Mouse (Mus musculus) kidney, postnatal 14 days (tissue): ENCODE results near the gene Rfx6.
A peak's percentile ranks its signal among the peaks of the same experiment; 100 is the strongest.

Experiments
- DNase-seq: peaks from one replicate; pipeline ENCODE4 v3.0.0; 2022; ENCODE audit warnings: mixed read lengths

Rfx6 gene

DNA sequence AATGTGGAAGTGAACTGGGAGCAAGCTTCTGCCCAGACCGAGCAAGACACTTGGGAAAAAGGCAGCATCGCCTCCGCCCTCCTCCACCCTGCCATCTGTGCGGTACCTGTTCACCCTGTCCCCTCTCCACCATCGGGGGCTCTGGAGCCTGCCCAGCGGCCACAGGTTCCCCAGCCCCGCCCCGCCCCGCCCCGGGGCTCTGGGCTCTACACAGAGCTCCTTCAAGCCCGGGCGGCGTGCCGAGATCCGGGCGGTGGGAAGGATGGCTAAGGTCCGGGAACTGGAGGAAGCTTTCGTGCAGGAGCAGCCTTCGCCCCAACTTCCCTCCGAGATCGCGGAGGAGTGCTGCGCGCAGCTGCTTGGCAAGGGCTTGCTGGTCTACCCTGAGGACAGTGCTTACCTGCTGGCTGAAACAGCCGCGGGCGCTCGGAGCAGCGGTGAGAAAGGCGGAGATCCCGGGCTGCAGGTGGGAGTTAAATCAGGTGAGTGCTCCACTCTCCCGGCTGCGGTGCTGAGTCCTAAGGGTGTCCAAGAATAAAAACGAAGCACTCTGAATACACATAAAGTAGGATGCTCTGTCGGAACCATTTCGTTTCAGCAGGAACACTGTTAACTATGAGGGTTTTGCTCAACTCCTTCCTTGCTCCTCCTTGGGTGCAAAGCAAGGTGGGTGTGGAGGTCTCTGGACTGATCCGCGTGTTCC lies at the start of gene Rfx6:
Rfx6 (plus strand) TSS at position 209 of the 703 bp plus-strand sequence.
- peak; percentile 5 for DNase-seq

GRCm38 (mm10) chr10:51631411-51632136 lies 46.0 kb upstream of the Rfx6 start, which contains the start of gene Gprc6a:
Gene Gprc6a, minus strand, starts transcription at chr10:51631461.
- DNase-seq, result no peak

DNA sequence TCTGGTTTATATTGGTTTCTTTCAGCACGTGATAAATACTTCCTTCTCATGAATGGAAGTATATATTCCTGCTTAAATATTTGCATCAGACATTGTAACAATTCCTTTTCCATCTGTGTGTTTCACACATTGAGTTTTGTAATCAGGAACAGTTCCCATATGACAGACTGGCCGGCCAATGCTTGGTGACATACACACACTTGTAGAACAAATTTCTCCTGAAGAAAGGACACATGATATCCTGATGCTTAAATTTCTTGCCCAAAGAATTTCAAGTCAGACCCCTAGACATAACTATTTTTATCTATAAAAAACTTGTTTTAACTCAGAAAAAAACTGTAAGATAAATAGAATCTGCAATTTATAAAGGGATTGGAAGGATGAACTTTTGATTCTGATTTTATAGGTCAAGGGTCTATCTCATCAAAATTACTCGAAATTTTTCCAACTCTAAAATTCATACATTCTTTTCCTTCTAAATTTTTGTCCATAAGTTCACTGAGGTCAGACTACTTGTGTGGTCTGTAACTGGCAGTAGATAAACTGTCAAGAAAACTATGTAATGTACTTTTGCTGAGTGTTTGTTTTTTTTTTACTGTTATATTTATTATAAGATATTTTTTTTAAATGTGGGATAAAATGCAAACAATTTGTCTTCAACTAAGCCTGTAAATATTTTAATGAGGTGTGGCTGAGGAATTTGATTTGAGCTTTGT lies 27.9 kb upstream of the Rfx6 start:
- DNase-seq, result no peak

GRCm38 (mm10) chr10:51657324-51657723 lies 20.2 kb upstream of the Rfx6 start:
- DNase-seq, result no peak

GRCm38 (mm10) chr10:51669334-51669733 lies 8.2 kb upstream of the Rfx6 start:
- DNase-seq, result no peak

DNA sequence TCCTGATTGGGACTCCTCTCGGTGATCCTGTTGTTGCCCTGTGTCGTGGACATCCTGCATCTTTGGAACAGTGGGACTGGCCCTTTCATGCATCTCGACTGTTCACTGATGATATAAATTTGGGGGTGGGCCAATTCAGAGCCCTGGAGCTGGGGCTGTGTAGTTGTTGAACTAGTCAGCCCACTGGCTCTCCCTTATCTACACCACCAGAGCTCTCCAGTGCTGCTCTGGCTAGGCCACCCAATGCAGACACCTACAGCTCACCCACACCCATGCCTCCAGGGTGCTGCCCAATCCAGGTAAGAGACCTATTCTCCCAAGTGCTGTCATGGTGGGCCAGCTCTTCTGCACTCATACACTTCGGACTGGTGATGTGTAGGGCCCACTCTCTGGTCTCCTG lies 6.0 kb upstream of the Rfx6 start:
- DNase-seq, result no peak

- no peak for DNase-seq
These were observed 5.3 kb upstream of the Rfx6 start for GRCm38 (mm10) chr10:51672082-51672779.

DNA sequence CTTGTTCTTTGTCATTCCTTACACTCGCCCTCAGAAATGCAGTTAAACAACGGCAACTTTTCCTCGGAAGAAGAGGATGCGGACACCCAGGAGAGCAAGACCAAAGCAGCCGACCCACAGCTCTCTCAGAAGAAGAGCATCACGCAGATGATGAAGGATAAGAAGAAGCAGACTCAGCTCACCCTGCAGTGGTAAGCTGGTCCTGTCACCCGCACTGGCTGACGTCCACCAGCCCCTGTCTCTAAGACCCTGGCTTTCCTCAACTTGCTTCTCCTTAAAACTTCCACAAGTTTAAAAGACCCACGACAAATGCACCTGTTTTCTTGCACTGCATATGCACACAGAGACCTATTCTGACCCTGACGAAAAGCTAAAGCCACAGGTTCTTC lies 689 bp downstream of the Rfx6 start:
- DNase-seq, result no peak

- DNase-seq, result no peak
These were observed 43.3 kb downstream of the Rfx6 start for GRCm38 (mm10) chr10:51720904-51721303.

- DNase-seq, result no peak
These were observed 83.9 kb downstream of the Rfx6 start for GRCm38 (mm10) chr10:51761436-51761835.

- DNase-seq, result peak; percentile 4
These were observed 85.7 kb downstream of the Rfx6 start for GRCm38 (mm10) chr10:51763241-51763640.

DNA sequence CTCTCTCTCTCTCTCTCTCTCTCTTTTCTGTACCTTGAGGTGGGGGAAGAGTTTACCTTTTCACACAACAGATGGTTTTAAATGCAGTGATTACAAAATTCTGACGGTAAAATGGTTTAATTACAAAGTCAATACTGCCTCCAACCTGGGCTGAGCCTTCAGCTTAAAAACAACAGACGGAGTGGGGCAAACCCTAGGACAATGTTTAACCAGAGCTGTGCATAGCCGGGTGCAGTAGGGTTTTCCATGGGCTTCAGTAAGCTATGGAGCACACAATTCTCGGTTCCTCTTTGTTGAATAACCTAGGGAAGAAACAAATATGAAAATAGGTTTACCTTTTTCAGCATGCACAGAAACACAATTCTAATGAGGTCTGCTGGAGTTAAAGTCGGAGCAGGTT lies 90.9 kb downstream of the Rfx6 start:
- peak; percentile 4 for DNase-seq

DNA sequence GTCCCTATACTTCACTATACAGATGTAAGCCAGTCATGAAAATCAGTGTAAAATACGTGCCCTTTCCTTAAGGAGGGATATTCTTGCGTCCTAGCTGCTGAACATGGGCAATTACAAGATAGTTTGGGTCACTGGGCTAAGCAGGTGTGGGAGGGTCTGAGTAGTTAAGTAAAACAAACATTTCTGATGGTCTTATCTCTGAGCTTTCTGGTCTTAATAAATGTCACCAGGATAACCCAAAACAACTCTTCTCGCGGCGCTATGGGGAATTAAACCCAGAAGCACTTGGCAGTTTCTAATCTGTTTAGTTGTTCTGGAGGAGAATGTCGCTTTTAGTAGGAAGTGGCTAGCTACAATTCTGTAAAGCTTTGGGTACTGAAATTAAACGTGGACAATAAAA lies 91.7 kb downstream of the Rfx6 start:
- DNase-seq, result no peak

GRCm38 (mm10) chr10:51779648-51780047 lies 102.1 kb downstream of the Rfx6 start:
- DNase-seq, result no peak
